In genomic region chrX:144689859-144690181, GRCm38 (mm10) we compare ENCODE assay signal across 8 mouse cellular contexts. TPM values are rescaled to one million over a fixed set of nuclear protein-coding genes. Genes with fewer than 3 reads are reported as not detected.
DNase-seq lines count a peak whose midpoint lies in the region; ATAC-seq lines count a peak whose summit lies in the region.

No protein-coding gene starts in this region.

- H3K9ac ChIP-seq in liver, embryonic 12.5 days = no peak overlapping the region
- no peak overlapping the region for H3K9ac ChIP-seq in stomach, embryonic 16.5 days (ENCODE audit: low read length)

- H3K27me3 ChIP-seq in heart, embryonic 10.5 days (ENCODE audit: insufficient read depth, poor library complexity, severe bottlenecking) = peaks cover 34% of the 10 kb centered on the region
- H3K27me3 ChIP-seq in liver, embryonic 12.5 days (replicated peaks) = peaks cover 39% of the 10 kb centered on the region
- no peaks in the 10 kb centered on the region; the same call in 1 of the 2 replicates for H3K27me3 ChIP-seq in stomach, embryonic 16.5 days (ENCODE audit: control insufficient read depth, insufficient read depth, low read length)

- WGBS in heart, embryonic 10.5 days = 12% methylated on average over 7 of the region's 7 CpGs
- WGBS in liver, embryonic 12.5 days (ENCODE audit: insufficient replicate concordance) = 15% methylated on average over 7 of the region's 7 CpGs
- WGBS in stomach, embryonic 16.5 days = 23% methylated on average over 7 of the region's 7 CpGs

- ATAC-seq in liver, embryonic 12.5 days = no peak
- no peak for ATAC-seq in stomach, embryonic 16.5 days (ENCODE audit: insufficient read depth, low FRiP score)

- no peaks in the 10 kb centered on the region for H3K4me1 ChIP-seq in heart, embryonic 10.5 days
- H3K4me1 ChIP-seq in liver, embryonic 12.5 days = no peaks in the 10 kb centered on the region
- no peaks in the 10 kb centered on the region for H3K4me1 ChIP-seq in stomach, embryonic 16.5 days (ENCODE audit: control insufficient read depth, insufficient read depth, low read length)

- no peak for DNase-seq in heart, embryonic 10.5 days (ENCODE audit: low spot score)
- no peak for DNase-seq in heart, postnatal 14 days
- peak; percentile 15 for DNase-seq in right cerebral cortex, postnatal 25 days
- DNase-seq in right cerebral cortex, postnatal 36 days (ENCODE audit: low spot score in 2 of 2) = no peak
- no peak for DNase-seq in yolk sac, embryonic 10.5 days (ENCODE audit: low spot score)
- no peak for DNase-seq in left cerebral cortex, postnatal 36 days (ENCODE audit: low spot score in 2 of 2)

- H3K36me3 ChIP-seq in heart, embryonic 10.5 days = no peaks in the 10 kb centered on the region
- no peaks in the 10 kb centered on the region for H3K36me3 ChIP-seq in liver, embryonic 12.5 days
- H3K36me3 ChIP-seq in stomach, embryonic 16.5 days (ENCODE audit: control insufficient read depth, insufficient read depth, low read length) = no peaks in the 10 kb centered on the region

- H3K4me3 ChIP-seq in heart, embryonic 10.5 days = peak overlapping the region; percentile 61
- H3K4me3 ChIP-seq in liver, embryonic 12.5 days = no peak overlapping the region
- peak overlapping the region; percentile 47 for H3K4me3 ChIP-seq in stomach, embryonic 16.5 days (replicated peaks; ENCODE audit: low read length)

- H3K9me3 ChIP-seq in heart, embryonic 10.5 days = no peaks in the 10 kb centered on the region
- H3K9me3 ChIP-seq in liver, embryonic 12.5 days (replicated peaks) = no peaks in the 10 kb centered on the region
- H3K9me3 ChIP-seq in stomach, embryonic 16.5 days (replicated peaks; ENCODE audit: control insufficient read depth, low read length) = no peaks in the 10 kb centered on the region

- intact Hi-C loops in heart, postnatal 14 days (cut with DNase I) = no loop called here
- intact Hi-C loops in left cerebral cortex, postnatal 36 days (cut with DNase I) = no loop called here

- no peak overlapping the region for H3K27ac ChIP-seq in heart, embryonic 10.5 days
- no peak overlapping the region for H3K27ac ChIP-seq in liver, embryonic 12.5 days
- no peak overlapping the region for H3K27ac ChIP-seq in stomach, embryonic 16.5 days (ENCODE audit: low read length)

- peak overlapping the region; percentile 50 for H3K4me2 ChIP-seq in liver, embryonic 12.5 days
- H3K4me2 ChIP-seq in stomach, embryonic 16.5 days (ENCODE audit: low read depth, low read length) = peak overlapping the region; percentile 60

RNA-seq across cellular contexts. Expression of gene Rtl4, which starts 1.1 kb away (rescaled TPM):
- 0.68 and 0.72 TPM in 2 replicates for polyA plus RNA-seq in heart, embryonic 10.5 days (2016; fragmentation: Nextera tagmentation; extraction: Ambion mirVana)
- not detected for total RNA-seq in heart, postnatal 14 days (2021)
- 0.50 and 0.54 TPM in 2 replicates for polyA plus RNA-seq in liver, embryonic 12.5 days (2016; fragmentation: Nextera tagmentation; extraction: Ambion mirVana)
- 0.65 and 0.93 TPM in 2 replicates for polyA plus RNA-seq in stomach, embryonic 16.5 days (2015; fragmentation: Nextera tagmentation; extraction: Ambion mirVana)
- 1 to 10 TPM; 1.8 to 1.9 TPM for total RNA-seq in left cerebral cortex, postnatal 36 days (2021)

RNA-seq across cellular contexts. Expression of gene Trpc5, which starts 1.8 kb away (rescaled TPM):
- polyA plus RNA-seq in heart, embryonic 10.5 days (2016; fragmentation: Nextera tagmentation; extraction: Ambion mirVana) = 0.24 and 0.44 TPM in 2 replicates
- total RNA-seq in heart, postnatal 14 days (2021) = not detected
- 0.04 and 0.06 TPM in 2 replicates for polyA plus RNA-seq in liver, embryonic 12.5 days (2016; fragmentation: Nextera tagmentation; extraction: Ambion mirVana)
- polyA plus RNA-seq in stomach, embryonic 16.5 days (2015; fragmentation: Nextera tagmentation; extraction: Ambion mirVana) = 0.24 and 0.40 TPM in 2 replicates
- total RNA-seq in left cerebral cortex, postnatal 36 days (2021) = 10 to 100 TPM; 15.8 to 16.9 TPM
